Mouse (Mus musculus) embryo, embryonic 10.5 days (tissue): ENCODE measurements around the gene Itpr3.
A peak's percentile ranks its signal among the peaks of the same experiment; 100 is the strongest.

ENCODE experiments used
- DNase-seq: peaks from one replicate; pipeline ENCODE4 v3.0.0-alpha.2; 2015; ENCODE audit warnings: low spot score

The Itpr3 gene

GRCm38 (mm10) chr17:27038335-27039050, 18.6 kb upstream of the Itpr3 start:
- DNase-seq, result no peak

- no peak for DNase-seq
These were observed 17.5 kb upstream of the Itpr3 start for GRCm38 (mm10) chr17:27039432-27040102.

- DNase-seq, result peak; percentile 79
These were observed 16.6 kb upstream of the Itpr3 start for GRCm38 (mm10) chr17:27040304-27041045.

GRCm38 (mm10) chr17:27041046-27041786, 15.9 kb upstream of the Itpr3 start:
- DNase-seq, result no peak

GRCm38 (mm10) chr17:27041787-27042055, 15.4 kb upstream of the Itpr3 start:
- DNase-seq, result no peak

- no peak for DNase-seq
These were observed 14.3 kb upstream of the Itpr3 start for GRCm38 (mm10) chr17:27042840-27043239.

- DNase-seq, result no peak
These were observed 11.9 kb upstream of the Itpr3 start for GRCm38 (mm10) chr17:27045164-27045563.

GRCm38 (mm10) chr17:27047762-27048444, 9.2 kb upstream of the Itpr3 start:
- DNase-seq, result no peak

GRCm38 (mm10) chr17:27048445-27049239, 8.5 kb upstream of the Itpr3 start:
- peak; percentile 48 for DNase-seq

GRCm38 (mm10) chr17:27050853-27051252, 6.3 kb upstream of the Itpr3 start:
- no peak for DNase-seq

GRCm38 (mm10) chr17:27051514-27051913, 5.6 kb upstream of the Itpr3 start:
- DNase-seq, result peak; percentile 63

- DNase-seq, result peak; percentile 82
These were observed 934 bp upstream of the Itpr3 start for GRCm38 (mm10) chr17:27056170-27056569.

GRCm38 (mm10) chr17:27057517-27058055, 482 bp downstream of the Itpr3 start:
- no peak for DNase-seq

GRCm38 (mm10) chr17:27060698-27061097, 3.6 kb downstream of the Itpr3 start:
- DNase-seq, result no peak

GRCm38 (mm10) chr17:27061727-27062126, 4.6 kb downstream of the Itpr3 start:
- no peak for DNase-seq

- DNase-seq, result no peak
These were observed 5.6 kb downstream of the Itpr3 start for GRCm38 (mm10) chr17:27062684-27063083.

- DNase-seq, result no peak
These were observed 6.6 kb downstream of the Itpr3 start for GRCm38 (mm10) chr17:27063717-27064116.

- DNase-seq, result no peak
These were observed 7.1 kb downstream of the Itpr3 start for GRCm38 (mm10) chr17:27064195-27064594.

- DNase-seq, result no peak
These were observed 9.0 kb downstream of the Itpr3 start for GRCm38 (mm10) chr17:27066065-27066464.

- no peak for DNase-seq
These were observed 12.0 kb downstream of the Itpr3 start for GRCm38 (mm10) chr17:27069071-27069470.

- DNase-seq, result no peak
These were observed 13.8 kb downstream of the Itpr3 start for GRCm38 (mm10) chr17:27070913-27071312.
